Mouse (Mus musculus) intestine, embryonic 14.5 days (tissue): Measurements from ENCODE around the gene Lnx1. TPM values are rescaled to one million over a fixed set of nuclear protein-coding genes. Genes with fewer than 3 reads are reported as not detected.

Source experiments
- ATAC-seq: fragments of 200-750 bp; cut with Nextera tagmentation; replicated peaks from 2 replicates; pipeline ENCODE4 v1.8.0; 2017; ENCODE audit warnings: low read depth, moderate number of reproducible peaks, moderate TSS enrichment, moderate library complexity; ENCODE audit not compliant: low FRiP score, low TSS enrichment
- DNase-seq: peaks from one replicate; pipeline ENCODE4 v3.0.0-alpha.2; 2018; ENCODE audit warnings: low spot score
- H3K27ac ChIP-seq: fragments of 300-500 bp; sonication (generic); 2 replicates; pipeline ENCODE4 v1.5.1; 2014; ENCODE audit warnings: low read depth, mild to moderate bottlenecking, control low read depth
- H3K27me3 ChIP-seq: fragments of 300-500 bp; sonication (generic); replicated peaks from 2 replicates; pipeline ENCODE4 v1.6.1; 2014; ENCODE audit warnings: low read length, control low read depth; ENCODE audit not compliant: control insufficient read depth, insufficient read depth
- H3K36me3 ChIP-seq: fragments of 300-500 bp; sonication (generic); 2 replicates; pipeline ENCODE4 v1.6.1; 2014; ENCODE audit warnings: low read length, control low read depth; ENCODE audit not compliant: control insufficient read depth, insufficient read depth
- H3K4me1 ChIP-seq: fragments of 300-500 bp; sonication (generic); replicated peaks from 2 replicates; pipeline ENCODE4 v1.6.1; 2014; ENCODE audit warnings: low read length, control low read depth, mixed read lengths; ENCODE audit not compliant: control insufficient read depth, insufficient read depth
- H3K4me2 ChIP-seq: fragments of 300-500 bp; sonication (generic); 2 replicates; pipeline ENCODE4 v1.6.1; 2014; ENCODE audit warnings: low read length
- H3K4me3 ChIP-seq: fragments of 300-500 bp; sonication (generic); 2 replicates; pipeline ENCODE4 v1.5.1; 2014; ENCODE audit warnings: low read depth, low read length, control low read depth, mixed read lengths
- H3K9ac ChIP-seq: fragments of 300-500 bp; sonication (generic); 2 replicates; pipeline ENCODE4 v1.6.1; 2014; ENCODE audit warnings: mild to moderate bottlenecking, low read length
- H3K9me3 ChIP-seq: fragments of 300-500 bp; sonication (generic); 2 replicates; pipeline ENCODE4 v1.6.1; 2016; ENCODE audit warnings: low read length, control low read depth; ENCODE audit not compliant: control insufficient read depth
- WGBS: fragments of 180-500 bp; shearing (Covaris S2); extraction: QIAGEN DNeasy Blood & Tissue Kit; methylation state at CpG from one replicate; pipeline ENCODE4 v1.1.7; 2014; 5-methylcytosine and 5-hydroxymethylcytosine counted together
- polyA plus RNA-seq: library from polyadenylated mRNA; unstranded; fragments of >200 nt; fragmentation: Nextera tagmentation; extraction: Ambion mirVana; gene quantifications from 2 replicates; pipeline ENCODE4 v1.2.1, GENCODE M21; 2014

The Lnx1 gene
- polyA plus RNA-seq, 1 experiment from 2014 or later, result 5.2 TPM

DNA sequence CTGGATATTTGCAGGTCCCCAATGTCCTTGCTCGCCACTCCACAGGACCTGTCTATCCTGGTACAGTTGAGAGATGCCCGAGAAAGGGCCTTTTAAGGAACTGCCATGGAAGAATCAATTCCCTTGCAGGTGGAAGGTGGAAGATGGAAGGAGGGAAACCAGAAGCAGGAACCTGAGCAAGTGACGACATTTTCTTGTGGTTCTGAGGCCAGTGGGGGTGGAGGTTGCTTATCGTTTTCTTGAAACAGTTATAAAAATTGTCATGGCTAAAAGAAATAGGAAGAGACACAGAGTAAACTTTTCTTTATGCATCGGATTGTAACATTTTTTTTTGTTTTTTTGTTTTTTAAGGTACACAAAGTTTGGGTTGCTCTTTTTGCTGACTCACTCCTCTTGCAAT lies 46.3 kb downstream of the Lnx1 start:
- WGBS, result 86% methylated on average over 5 of the region's 5 CpGs
- Histone ChIP-seq H3K36me3 (no peaks in the 10 kb centered on the region), H3K4me3 (no peak overlapping the region), H3K9me3 (no peaks in the 10 kb centered on the region), H3K27me3 (no peaks in the 10 kb centered on the region), H3K4me1 (no peaks in the 10 kb centered on the region), H3K4me2 (no peak overlapping the region), H3K9ac (no peak overlapping the region), H3K27ac (no peak overlapping the region)
- DNase-seq, result no peak
- no peak for ATAC-seq

DNA sequence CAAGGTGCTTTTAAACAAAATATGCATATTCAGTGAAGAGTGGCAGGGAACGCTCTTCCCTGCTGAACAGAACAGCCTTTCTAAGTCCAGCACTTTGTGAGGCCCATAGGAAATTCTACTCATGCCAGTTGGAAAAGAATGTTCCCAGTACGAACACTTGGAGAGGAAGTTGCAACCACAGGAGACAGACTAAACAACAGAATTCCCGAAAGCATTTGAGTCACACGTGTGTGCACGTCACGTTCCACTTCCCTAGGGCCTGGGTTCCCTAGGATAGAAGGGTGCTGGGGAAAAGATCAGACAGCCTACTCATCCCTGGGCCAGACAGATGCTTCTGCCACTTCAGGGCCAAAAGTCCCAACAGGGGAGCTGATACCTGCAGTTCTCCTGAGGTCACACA lies 48.2 kb downstream of the Lnx1 start:
- Histone ChIP-seq H3K9me3 (no peaks in the 10 kb centered on the region), H3K4me1 (no peaks in the 10 kb centered on the region), H3K27me3 (no peaks in the 10 kb centered on the region), H3K4me3 (no peak overlapping the region), H3K9ac (no peak overlapping the region), H3K4me2 (no peak overlapping the region), H3K36me3 (no peaks in the 10 kb centered on the region), H3K27ac (no peak overlapping the region)
- DNase-seq, result no peak
- WGBS, result 56% methylated on average over 6 of the region's 6 CpGs
- no peak for ATAC-seq

DNA sequence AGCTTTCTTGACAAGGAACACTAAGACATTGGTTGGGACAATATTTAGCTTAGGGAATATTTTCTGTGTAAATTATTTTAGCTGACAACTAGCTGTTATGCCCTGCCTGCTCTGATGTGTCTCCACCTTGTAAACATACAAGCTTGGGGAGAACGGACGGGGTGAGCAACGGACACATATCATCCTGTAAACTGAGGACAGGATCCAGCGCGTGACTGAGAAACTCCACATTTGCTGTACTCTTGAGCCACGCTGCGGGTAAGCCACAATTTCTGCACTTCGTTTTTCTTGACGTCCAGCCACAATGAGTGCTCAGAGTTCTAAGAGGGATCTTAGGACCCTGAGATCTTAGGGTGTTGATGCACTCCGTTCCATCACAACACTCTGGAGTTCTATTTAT lies 48.9 kb downstream of the Lnx1 start:
- no peaks in the 10 kb centered on the region for H3K9me3 ChIP-seq
- H3K4me2 ChIP-seq, result no peak overlapping the region
- no peaks in the 10 kb centered on the region for H3K4me1 ChIP-seq
- H3K4me3 ChIP-seq, result no peak overlapping the region
- DNase-seq (no peak), ATAC-seq (no peak)
- H3K36me3 ChIP-seq, result no peaks in the 10 kb centered on the region
- H3K9ac ChIP-seq, result no peak overlapping the region
- 72% methylated on average over 10 of the region's 10 CpGs for WGBS
- no peaks in the 10 kb centered on the region for H3K27me3 ChIP-seq
- no peak overlapping the region for H3K27ac ChIP-seq

DNA sequence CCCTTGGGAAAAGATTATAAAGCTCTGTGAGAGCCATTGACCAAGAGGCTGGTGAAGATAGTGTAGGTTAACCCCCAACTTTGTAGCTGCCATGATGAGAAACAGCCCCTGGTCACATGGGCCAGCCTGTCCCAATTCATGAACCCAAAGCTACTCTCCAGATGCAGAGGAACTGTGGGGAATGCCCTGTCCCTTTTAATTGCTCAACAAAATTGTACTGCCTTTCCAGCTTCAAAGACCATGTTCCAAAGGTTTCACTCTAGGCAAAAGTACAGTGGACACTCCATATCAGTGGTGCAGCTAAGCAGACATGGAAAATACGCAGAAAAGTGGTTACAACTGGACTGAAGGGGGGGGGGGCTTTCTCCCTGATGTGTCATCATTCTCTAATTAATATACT lies 53.6 kb downstream of the Lnx1 start:
- Histone ChIP-seq H3K36me3 (no peaks in the 10 kb centered on the region), H3K4me2 (no peak overlapping the region), H3K4me3 (no peak overlapping the region), H3K27me3 (no peaks in the 10 kb centered on the region), H3K4me1 (peaks cover 11% of the 10 kb centered on the region), H3K9ac (no peak overlapping the region), H3K9me3 (no peaks in the 10 kb centered on the region), H3K27ac (no peak overlapping the region)
- WGBS, result 88% methylated on average over 1 of the region's 1 CpGs
- no peak for ATAC-seq
- no peak for DNase-seq

DNA sequence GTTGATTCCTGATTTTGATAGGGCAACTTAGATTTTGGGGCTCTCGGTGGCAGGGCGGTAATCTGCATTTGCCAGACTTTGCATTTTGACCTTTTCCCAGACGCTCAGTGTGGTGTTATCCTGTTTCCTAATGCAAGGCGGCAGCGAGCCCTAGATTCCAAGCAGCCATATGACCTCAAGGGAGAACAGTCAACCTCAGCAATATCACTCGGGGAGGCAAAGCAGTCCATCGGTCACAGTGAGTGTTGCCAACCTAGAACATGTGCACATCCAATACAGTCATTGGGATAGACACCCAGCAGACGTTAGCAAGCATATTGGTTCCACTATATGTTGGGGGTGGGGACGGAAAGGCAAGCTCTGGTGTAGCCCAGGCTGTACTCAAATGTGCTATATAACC lies 54.5 kb downstream of the Lnx1 start:
- WGBS, result 81% methylated on average over 9 of the region's 9 CpGs
- Histone ChIP-seq H3K4me2 (no peak overlapping the region), H3K9me3 (no peaks in the 10 kb centered on the region), H3K4me1 (peaks cover 11% of the 10 kb centered on the region), H3K4me3 (no peak overlapping the region), H3K36me3 (no peaks in the 10 kb centered on the region), H3K27ac (no peak overlapping the region), H3K27me3 (no peaks in the 10 kb centered on the region), H3K9ac (no peak overlapping the region)
- DNase-seq, result no peak
- no peak for ATAC-seq

DNA sequence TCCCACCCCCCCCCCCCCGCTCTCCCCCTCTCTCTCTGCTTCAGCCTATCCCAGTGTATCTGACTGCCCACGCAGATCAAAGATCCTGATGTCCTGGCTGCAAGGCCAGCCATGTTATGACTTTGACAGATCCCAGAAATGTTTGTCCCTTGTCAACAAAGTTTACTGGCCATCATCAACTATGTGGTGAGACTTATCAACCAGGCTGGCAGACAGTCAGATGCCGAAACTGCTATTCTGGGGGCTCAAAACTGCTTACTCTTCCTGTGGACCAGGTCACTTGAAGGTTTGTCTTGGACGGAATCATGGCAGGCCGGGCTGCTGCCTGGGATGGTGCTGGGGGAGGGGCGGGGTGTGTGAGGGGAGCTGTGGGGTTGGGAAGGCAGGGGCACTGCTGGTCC lies 55.1 kb downstream of the Lnx1 start:
- H3K4me2 ChIP-seq, result no peak overlapping the region
- DNase-seq (no peak), ATAC-seq (no peak)
- WGBS, result 30% methylated on average over 5 of the region's 6 CpGs
- no peak overlapping the region for H3K4me3 ChIP-seq
- no peak overlapping the region for H3K9ac ChIP-seq
- no peaks in the 10 kb centered on the region for H3K9me3 ChIP-seq
- H3K4me1 ChIP-seq, result peaks cover 11% of the 10 kb centered on the region
- H3K36me3 ChIP-seq, result no peaks in the 10 kb centered on the region
- no peaks in the 10 kb centered on the region for H3K27me3 ChIP-seq
- no peak overlapping the region for H3K27ac ChIP-seq

DNA sequence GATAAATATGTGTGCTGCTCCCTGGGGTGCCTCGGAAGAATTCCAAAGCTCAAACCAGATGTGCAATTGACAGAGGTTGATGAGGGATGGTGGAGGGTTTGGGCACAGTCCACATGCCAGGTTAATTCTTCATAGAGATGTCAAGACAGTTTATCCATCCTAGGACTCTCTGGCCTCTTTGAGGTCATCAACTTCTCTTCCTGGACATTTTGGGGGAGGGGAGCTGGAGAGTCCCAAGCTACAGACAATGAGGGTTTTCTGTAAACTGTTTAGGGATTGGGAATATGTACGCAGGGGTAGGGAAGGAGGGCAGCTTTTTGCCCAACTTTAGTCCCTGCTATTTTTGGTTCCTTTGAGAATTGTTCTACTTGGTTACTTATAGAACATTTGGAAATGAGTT lies 60.4 kb downstream of the Lnx1 start:
- Histone ChIP-seq H3K9ac (no peak overlapping the region), H3K4me3 (no peak overlapping the region), H3K36me3 (no peaks in the 10 kb centered on the region), H3K27ac (no peak overlapping the region), H3K9me3 (no peaks in the 10 kb centered on the region), H3K4me2 (no peak overlapping the region), H3K4me1 (peaks cover 4% of the 10 kb centered on the region; the same call in 1 of the 2 replicates), H3K27me3 (no peaks in the 10 kb centered on the region)
- 52% methylated on average over 2 of the region's 2 CpGs for WGBS
- DNase-seq (no peak), ATAC-seq (no peak)

DNA sequence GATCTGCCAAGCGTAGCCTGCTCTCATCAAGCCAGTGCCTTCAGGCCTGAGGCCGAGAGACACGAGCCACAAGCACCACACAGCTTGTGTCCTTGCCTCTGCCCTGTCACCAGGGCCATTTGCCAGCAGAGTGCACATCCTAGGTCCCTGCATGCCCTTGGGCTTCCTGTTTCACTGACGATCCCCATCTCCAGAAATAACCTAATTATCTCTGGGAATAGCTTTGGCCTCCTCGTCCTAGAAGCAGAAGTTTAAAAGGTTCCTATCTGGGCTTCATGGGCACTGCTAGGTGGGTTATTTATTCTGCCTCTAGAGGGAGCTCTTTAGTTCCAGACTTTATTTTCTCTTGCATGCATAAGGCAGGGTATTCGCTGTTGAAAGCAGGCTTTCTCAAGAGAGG lies 61.7 kb downstream of the Lnx1 start:
- no peaks in the 10 kb centered on the region for H3K36me3 ChIP-seq
- WGBS, result 61% methylated on average over 6 of the region's 6 CpGs
- H3K4me2 ChIP-seq, result no peak overlapping the region
- H3K9ac ChIP-seq, result no peak overlapping the region
- no peak overlapping the region for H3K27ac ChIP-seq
- no peaks in the 10 kb centered on the region for H3K9me3 ChIP-seq
- no peak overlapping the region for H3K4me3 ChIP-seq
- ATAC-seq (no peak), DNase-seq (no peak)
- no peaks in the 10 kb centered on the region for H3K4me1 ChIP-seq
- no peaks in the 10 kb centered on the region for H3K27me3 ChIP-seq

DNA sequence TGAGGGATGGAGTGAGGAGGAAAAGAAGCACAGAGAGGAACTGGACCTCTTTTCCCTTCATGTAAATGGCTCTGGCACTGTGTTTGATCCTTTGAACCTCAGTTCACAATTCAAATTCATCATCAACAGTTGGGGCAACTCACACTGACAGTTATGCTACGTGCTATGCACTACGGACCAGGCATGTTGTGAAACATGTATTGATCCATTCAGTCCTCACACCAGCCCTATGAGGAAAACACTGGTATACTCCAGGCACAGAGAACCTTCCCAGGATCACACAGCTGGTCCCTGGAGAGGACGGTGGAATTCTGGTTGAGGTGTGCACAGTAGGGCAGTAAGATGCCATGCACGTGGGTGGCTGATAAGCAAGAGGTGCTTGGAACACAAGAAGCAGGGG lies 62.2 kb downstream of the Lnx1 start:
- no peaks in the 10 kb centered on the region for H3K36me3 ChIP-seq
- no peaks in the 10 kb centered on the region for H3K4me1 ChIP-seq
- no peaks in the 10 kb centered on the region for H3K27me3 ChIP-seq
- no peak overlapping the region for H3K4me2 ChIP-seq
- no peak overlapping the region for H3K9ac ChIP-seq
- H3K4me3 ChIP-seq, result no peak overlapping the region
- H3K27ac ChIP-seq, result no peak overlapping the region
- WGBS, result 82% methylated on average over 4 of the region's 4 CpGs
- ATAC-seq, result no peak
- no peak for DNase-seq
- H3K9me3 ChIP-seq, result no peaks in the 10 kb centered on the region
